Mouse (Mus musculus) lung, postnatal 0 days (tissue): ENCODE results near the gene Hacl1. TPM values are rescaled to one million over a fixed set of nuclear protein-coding genes. Genes with fewer than 3 reads are reported as not detected.

Source experiments
- ATAC-seq: fragments of 200-750 bp; cut with Nextera tagmentation; 2 replicates; pipeline ENCODE4 v1.8.0; 2017; ENCODE audit warnings: moderate library complexity
- DNase-seq: peaks from one replicate; pipeline ENCODE4 v3.0.0-alpha.2; 2016; ENCODE audit warnings: low spot score
- H3K27ac ChIP-seq: fragments of 300-500 bp; sonication (generic); 2 replicates; pipeline ENCODE4 v1.5.1; 2014; ENCODE audit warnings: antibody characterized with exemption, mild to moderate bottlenecking, low read length, mixed read lengths
- H3K27me3 ChIP-seq: fragments of 300-500 bp; sonication (generic); replicated peaks from 2 replicates; pipeline ENCODE4 v1.6.1; 2014; ENCODE audit warnings: low read length, mixed read lengths; ENCODE audit not compliant: insufficient read depth
- H3K36me3 ChIP-seq: fragments of 300-500 bp; sonication (generic); 2 replicates; pipeline ENCODE4 v1.6.1; 2014; ENCODE audit warnings: low read length, mixed read lengths; ENCODE audit not compliant: insufficient read depth
- H3K4me1 ChIP-seq: fragments of 300-500 bp; sonication (generic); 2 replicates; pipeline ENCODE4 v1.6.1; 2014; ENCODE audit warnings: antibody characterized with exemption, low read depth, low read length, mixed read lengths; ENCODE audit not compliant: insufficient read depth
- H3K4me2 ChIP-seq: fragments of 300-500 bp; sonication (generic); replicated peaks from 2 replicates; pipeline ENCODE4 v1.6.1; 2014; ENCODE audit warnings: low read depth, mild to moderate bottlenecking, low read length, moderate library complexity, mixed read lengths
- H3K4me3 ChIP-seq: fragments of 300-500 bp; sonication (generic); 2 replicates; pipeline ENCODE4 v1.5.1; 2014; ENCODE audit warnings: low read depth, low read length
- H3K9ac ChIP-seq: fragments of 300-500 bp; sonication (generic); replicated peaks from 2 replicates; pipeline ENCODE4 v1.6.1; 2014; ENCODE audit warnings: low read depth, mild to moderate bottlenecking
- H3K9me3 ChIP-seq: fragments of 300-500 bp; sonication (generic); 2 replicates; pipeline ENCODE4 v1.6.1; 2016; ENCODE audit warnings: low read length, mixed read lengths
- CTCF ChIP-seq: IDR thresholded peaks from 2 replicates; pipeline ENCODE4 v1.5.1; 2016; ENCODE audit warnings: antibody characterized with exemption, mild to moderate bottlenecking
- EP300 ChIP-seq: IDR thresholded peaks from 2 replicates; pipeline ENCODE4 v1.6.1; 2016; ENCODE audit warnings: antibody characterized with exemption, mild to moderate bottlenecking, control low read depth
- WGBS: fragments of 180-500 bp; shearing (Covaris S2); extraction: QIAGEN DNeasy Blood & Tissue Kit; methylation state at CpG from one replicate; pipeline ENCODE4 v1.1.7; 2014; 5-methylcytosine and 5-hydroxymethylcytosine counted together
- polyA plus RNA-seq: library from polyadenylated mRNA; unstranded; fragments of >200 nt; fragmentation: Nextera tagmentation; extraction: Ambion mirVana; gene quantifications from 2 replicates; pipeline ENCODE4 v1.2.1, GENCODE M21; 2015

Gene Hacl1
- polyA plus RNA-seq, 1 experiment from 2014 or later, result 13.2 TPM

DNA sequence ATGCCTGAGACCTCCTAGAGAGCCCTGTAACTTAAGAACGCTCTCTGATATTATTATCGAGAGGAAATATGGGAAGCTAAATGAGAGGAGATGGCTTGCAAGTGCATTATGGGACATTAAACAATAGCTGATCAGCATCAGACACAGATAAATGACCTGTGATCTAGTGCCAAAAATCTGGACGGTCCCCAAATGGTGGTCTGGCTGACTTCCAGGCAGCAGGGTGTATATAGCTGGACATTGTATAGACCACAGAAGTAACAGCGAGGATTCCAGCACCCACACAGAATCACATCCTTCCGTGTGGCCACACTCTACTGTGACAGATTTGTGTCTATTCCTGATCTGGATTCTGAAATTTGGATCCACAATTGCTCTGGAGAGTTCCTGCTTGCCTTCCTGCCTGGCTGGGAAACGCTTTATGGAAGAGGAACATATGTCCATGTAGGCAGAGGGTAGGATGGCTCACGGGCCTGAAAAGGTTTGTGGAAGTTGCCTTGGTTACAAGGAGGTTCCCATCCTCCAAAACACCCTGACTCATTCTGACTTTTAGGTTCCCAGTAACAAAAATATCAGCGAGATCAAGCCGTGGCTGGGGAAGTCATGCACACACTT, 68.4 kb downstream of the Hacl1 start:
- DNase-seq (no peak), ATAC-seq (no peak)
- no peaks in the 10 kb centered on the region for H3K27me3 ChIP-seq
- H3K4me2 ChIP-seq, result no peak overlapping the region
- no peaks in the 10 kb centered on the region for H3K36me3 ChIP-seq
- 44% methylated on average over 9 of the region's 9 CpGs for WGBS
- no peaks in the 10 kb centered on the region for H3K9me3 ChIP-seq
- H3K27ac ChIP-seq, result no peak overlapping the region
- no peak overlapping the region for H3K4me3 ChIP-seq
- H3K4me1 ChIP-seq, result no peaks in the 10 kb centered on the region; the same call in 1 of the 2 replicates
- H3K9ac ChIP-seq, result no peak overlapping the region
- TF ChIP-seq EP300 (no peak), CTCF (no peak)

GRCm38 (mm10) chr14:31571419-31571818, 69.7 kb downstream of the Hacl1 start:
- Histone ChIP-seq H3K4me3 (no peak overlapping the region), H3K9me3 (no peaks in the 10 kb centered on the region), H3K36me3 (no peaks in the 10 kb centered on the region), H3K4me1 (no peaks in the 10 kb centered on the region; the same call in 1 of the 2 replicates), H3K4me2 (no peak overlapping the region), H3K27me3 (no peaks in the 10 kb centered on the region), H3K9ac (no peak overlapping the region), H3K27ac (no peak overlapping the region)
- no peak for ATAC-seq
- TF ChIP-seq CTCF (no peak), EP300 (no peak)
- 82% methylated on average over 5 of the region's 5 CpGs for WGBS
- DNase-seq, result no peak

DNA sequence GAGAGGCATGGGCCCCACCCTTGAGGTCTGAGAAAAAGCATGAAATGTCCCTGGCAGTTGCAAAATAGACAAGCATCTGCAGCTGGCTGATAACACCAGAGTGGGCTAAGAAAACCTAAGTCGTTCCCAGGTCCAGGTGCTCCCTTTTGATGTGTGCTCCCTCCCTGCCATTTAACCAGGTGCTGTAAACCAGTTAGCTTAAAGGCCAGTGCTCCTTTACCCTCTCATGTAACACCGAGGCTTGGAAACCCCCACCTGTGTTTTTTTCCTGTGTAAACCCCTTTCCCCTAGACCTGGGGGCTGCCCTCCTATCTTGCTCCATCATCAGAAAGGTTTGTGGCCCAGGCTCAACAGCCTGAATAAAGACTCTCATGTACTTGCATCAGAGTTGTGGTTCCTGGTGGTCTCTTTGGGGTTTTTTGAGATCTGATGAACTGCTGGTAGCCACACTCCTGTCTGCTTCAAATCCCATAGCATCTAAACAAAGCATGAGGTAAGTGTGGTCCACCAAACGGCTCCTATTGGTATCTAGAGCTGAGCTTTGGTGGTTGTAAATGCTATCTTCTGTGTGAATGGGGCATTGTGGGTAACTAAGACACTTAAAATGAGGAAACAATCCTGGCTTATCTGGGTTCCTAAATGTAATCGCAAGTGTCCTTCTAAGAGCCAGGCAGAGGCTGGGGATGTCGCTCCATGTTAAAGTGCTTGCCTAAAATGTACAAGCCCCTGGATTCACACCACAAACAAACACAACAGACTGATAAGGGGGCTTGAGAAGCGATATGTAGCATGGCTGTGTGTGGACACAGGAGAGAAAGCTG, 70.7 kb downstream of the Hacl1 start:
- Histone ChIP-seq H3K4me1 (no peaks in the 10 kb centered on the region; the same call in 1 of the 2 replicates), H3K36me3 (no peaks in the 10 kb centered on the region), H3K27me3 (no peaks in the 10 kb centered on the region), H3K9me3 (no peaks in the 10 kb centered on the region), H3K4me3 (no peak overlapping the region), H3K4me2 (no peak overlapping the region), H3K27ac (no peak overlapping the region), H3K9ac (no peak overlapping the region)
- no peak for ATAC-seq
- 52% methylated on average over 6 of the region's 6 CpGs for WGBS
- no peak for DNase-seq
- TF ChIP-seq EP300 (no peak), CTCF (no peak)

DNA sequence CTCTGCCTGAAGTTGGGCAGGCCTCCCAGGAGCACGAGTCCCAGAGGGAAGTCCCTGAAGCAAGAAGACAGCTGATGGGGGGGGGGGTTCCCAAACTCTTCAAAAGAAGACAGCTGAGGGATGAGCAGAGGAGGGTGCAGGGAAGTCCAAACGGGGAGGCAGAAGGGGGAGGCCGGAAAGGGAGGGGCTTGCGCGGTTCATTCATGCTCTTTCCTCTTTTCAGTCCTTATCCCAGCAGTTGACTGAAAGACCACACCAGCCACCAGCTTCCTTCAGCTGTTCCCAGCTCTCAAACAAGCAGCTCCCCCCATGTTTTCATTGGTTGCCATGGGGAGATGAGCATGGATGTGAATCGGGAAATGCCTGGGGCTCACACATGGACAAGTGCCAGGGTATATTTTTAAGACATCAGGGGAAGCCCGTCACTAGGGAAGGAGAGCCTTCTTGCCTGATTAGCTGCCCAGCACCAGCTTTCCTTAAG, 71.9 kb downstream of the Hacl1 start:
- Histone ChIP-seq H3K4me3 (no peak overlapping the region), H3K27ac (no peak overlapping the region), H3K36me3 (no peaks in the 10 kb centered on the region), H3K4me1 (no peaks in the 10 kb centered on the region; the same call in 1 of the 2 replicates), H3K4me2 (no peak overlapping the region), H3K9ac (no peak overlapping the region), H3K9me3 (no peaks in the 10 kb centered on the region), H3K27me3 (no peaks in the 10 kb centered on the region)
- ATAC-seq (peak; percentile 63), DNase-seq (peak; percentile 78)
- no peak for TF ChIP-seq EP300
- TF ChIP-seq CTCF, result no peak
- WGBS, result 37% methylated on average over 7 of the region's 7 CpGs

- no peak for TF ChIP-seq EP300
- TF ChIP-seq CTCF, result no peak
- no peaks in the 10 kb centered on the region; the same call in 1 of the 2 replicates for H3K4me1 ChIP-seq
- no peaks in the 10 kb centered on the region for H3K9me3 ChIP-seq
- H3K9ac ChIP-seq, result no peak overlapping the region
- no peak overlapping the region for H3K27ac ChIP-seq
- DNase-seq (no peak), ATAC-seq (no peak)
- H3K27me3 ChIP-seq, result no peaks in the 10 kb centered on the region
- no peak overlapping the region for H3K4me2 ChIP-seq
- H3K36me3 ChIP-seq, result no peaks in the 10 kb centered on the region
- H3K4me3 ChIP-seq, result no peak overlapping the region
- 40% methylated on average over 9 of the region's 9 CpGs for WGBS
Observed at GRCm38 (mm10) chr14:31565478-31566212, 75.4 kb downstream of the Hacl1 start.
